Mouse (Mus musculus) left cerebral cortex, adult 6 months (tissue): ENCODE measurements around the gene Mib2. TPM values are rescaled to one million over a fixed set of nuclear protein-coding genes. Genes with fewer than 3 reads are reported as not detected.

ENCODE experiments used
- long read RNA-seq, 2 experiments: library from polyadenylated mRNA; unstranded; transcript quantifications; one replicate each; pipeline ENCODE4 v2.0.0; 2019 to 2020
- polyA plus RNA-seq: library from polyadenylated mRNA; unstranded; fragments of <200 nt; fragmentation: Nextera tagmentation; gene quantifications from 2 replicates; pipeline ENCODE4 v1.2.3, GENCODE M21; 2021

The Mib2 gene
- 19.7 and 26.1 TPM in 2 replicates for polyA plus RNA-seq
- long read RNA-seq, experiment 1, transcript Mib2-201 (19 exons, 3,642 nt) = major isoform, 43 of 232 reads
- long read RNA-seq, experiment 1, partial matches to known transcripts = 41 of 232 reads
- long read RNA-seq, experiment 1, other reads (novel, unspliced or antisense) = 148 of 232 reads
- long read RNA-seq, experiment 2, partial matches to known transcripts = 14 of 20 reads
- long read RNA-seq, experiment 2, other reads (novel, unspliced or antisense) = 6 of 20 reads

DNA sequence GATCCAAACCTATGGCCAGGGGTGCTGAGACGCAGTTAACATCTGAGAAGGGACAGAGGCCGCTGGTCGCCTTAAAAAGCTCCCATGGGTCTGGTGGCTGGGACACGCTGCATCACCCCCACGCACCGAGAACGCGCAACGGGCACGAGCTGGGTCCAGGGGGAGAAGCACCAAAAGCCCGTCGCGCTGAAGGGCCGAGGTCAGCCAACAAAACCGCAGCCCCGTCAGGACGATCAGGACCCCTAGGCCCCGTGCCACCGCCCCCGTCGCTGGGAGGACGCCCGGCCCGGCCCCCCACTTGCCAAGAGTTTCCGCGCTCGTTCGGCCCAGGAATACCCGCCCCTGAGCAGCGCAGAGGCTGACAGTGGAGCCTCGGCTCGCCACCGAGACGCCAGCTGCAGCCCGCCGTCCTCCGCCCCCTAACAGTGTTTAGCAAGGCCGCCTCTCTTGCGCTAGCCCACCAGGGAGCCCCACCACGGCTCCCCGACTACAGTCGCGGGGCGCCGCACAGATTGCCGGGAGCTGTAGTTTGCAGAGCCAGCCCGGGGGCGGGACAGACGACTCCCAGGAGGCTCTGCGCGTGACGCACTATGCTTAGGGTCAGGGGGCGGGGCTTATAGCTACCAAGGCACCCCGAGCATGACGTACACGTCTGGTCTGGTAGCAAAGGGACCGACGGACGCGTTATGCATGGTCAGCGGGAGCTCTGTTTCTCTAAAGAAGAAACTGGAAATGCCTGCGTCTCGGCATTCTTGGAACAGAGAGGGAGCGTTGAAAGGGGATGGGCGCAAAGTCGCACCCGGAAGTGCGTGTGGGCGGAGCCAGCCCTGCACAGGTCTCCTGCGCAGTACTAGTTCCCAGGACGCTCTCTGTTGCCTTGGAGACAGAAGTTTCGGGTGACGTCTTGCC lies at the start of gene Mib2:
Gene Mib2, minus strand, starts transcription at position 510 of the 909 bp plus-strand sequence.

DNA sequence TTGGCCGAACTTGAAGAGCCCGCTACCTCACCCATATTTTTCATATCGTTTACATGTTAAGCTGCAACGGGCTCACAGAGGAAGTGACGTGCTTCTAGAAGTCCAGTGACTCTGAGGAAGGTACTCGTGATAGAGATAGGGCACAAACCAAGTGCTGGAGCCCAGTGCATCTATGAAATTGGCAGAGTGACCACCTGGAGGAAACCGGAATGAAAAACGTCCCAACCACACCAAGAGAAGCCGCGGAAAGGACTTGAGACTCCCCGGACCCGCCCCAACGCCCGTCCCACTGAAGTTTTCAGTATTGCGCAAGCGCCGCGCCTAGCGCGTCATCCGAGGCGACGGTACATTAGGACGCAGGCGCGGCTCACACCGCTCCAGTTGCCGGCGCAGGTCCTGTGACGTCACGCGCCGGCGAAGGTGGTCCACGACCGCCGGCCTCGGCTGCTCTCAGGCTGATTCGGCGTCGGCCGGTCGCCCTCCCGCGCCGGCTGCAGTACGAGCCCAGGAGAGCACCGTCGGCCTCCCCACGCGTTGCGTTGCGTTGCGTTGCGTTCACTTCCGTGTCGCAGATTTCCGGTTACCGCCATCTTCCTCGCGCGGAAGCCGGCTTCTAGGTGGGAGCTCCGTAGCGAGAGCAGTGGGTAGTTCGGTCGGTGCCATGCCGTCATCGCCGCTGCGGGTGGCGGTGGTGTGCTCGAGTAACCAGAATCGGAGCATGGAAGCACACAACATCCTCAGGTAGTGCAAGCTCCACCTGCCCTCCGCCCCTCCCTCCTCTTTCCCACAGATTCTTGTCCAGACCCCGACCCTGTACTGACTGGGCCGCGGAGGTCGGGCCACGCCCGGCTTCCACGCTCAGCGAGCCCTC lies 36.0 kb upstream of the Mib2 start, which contains the start of gene Ssu72:
Gene Ssu72, plus strand, starts transcription at position 80 of the 871 bp plus-strand sequence.

DNA sequence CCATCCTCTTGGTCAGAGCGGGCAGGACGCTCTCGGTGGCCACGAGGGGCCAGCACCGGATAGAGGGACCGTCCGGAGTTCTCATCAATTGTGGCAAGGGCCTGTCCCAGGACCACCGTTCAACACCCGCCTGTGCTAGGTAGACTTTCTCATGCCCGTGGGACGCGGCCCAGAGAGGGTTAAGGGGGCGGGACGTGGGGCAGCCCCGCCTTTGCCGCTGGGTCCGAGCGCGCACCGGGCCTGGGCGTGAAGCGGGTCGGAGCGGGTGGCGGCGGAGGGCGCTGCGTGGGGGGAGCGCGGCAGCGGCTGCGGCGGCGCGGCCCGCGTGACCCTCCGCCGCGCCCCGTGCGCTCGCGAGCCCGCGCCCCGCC lies 25.1 kb upstream of the Mib2 start, which contains the start of gene Fndc10:
Gene Fndc10, plus strand, starts transcription at position 232 of the 371 bp plus-strand sequence.

DNA sequence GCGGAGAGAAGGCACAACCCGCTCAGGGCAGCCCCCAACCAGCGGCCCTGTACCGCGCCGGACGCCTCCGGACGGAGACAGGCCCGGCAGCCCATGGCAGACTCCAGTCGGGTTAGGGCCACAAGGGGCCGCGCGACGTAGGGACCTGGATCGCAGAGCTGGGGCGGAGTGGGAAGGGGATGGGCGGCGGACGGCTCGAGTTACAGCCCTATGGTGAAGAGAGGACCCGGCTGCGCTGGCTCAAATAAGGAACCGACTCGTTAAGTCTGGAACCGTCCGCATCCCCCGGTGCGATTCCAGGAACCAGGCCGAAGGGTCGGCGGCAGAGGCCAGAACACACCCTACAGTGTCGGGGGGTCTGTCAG lies 15.9 kb downstream of the Mib2 start, which contains the start of gene Mmp23:
Gene Mmp23, minus strand, starts transcription at position 299 of the 365 bp plus-strand sequence.

DNA sequence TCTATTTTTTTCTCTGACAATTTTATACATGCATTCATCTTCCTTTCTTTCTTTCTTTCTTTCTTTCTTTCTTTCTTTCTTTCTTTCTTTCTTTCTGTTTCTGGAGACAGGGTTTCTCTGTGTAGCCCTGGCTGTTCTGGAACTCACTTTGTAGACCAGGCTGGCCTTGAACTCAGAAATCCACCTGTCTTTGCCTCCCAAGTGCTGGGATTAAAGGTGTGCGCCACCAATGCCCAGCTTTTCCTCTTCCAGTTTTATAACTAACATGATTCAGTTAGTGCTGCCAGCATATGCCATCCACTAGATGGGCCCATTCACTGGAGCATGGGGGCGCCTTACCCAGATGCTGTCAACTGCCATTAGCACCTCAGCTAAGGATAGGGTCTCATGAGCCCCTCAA lies 23.7 kb downstream of the Mib2 start, which contains the start of gene Gm10563:
Gene Gm10563, minus strand, starts transcription at position 101 of the 400 bp plus-strand sequence.

DNA sequence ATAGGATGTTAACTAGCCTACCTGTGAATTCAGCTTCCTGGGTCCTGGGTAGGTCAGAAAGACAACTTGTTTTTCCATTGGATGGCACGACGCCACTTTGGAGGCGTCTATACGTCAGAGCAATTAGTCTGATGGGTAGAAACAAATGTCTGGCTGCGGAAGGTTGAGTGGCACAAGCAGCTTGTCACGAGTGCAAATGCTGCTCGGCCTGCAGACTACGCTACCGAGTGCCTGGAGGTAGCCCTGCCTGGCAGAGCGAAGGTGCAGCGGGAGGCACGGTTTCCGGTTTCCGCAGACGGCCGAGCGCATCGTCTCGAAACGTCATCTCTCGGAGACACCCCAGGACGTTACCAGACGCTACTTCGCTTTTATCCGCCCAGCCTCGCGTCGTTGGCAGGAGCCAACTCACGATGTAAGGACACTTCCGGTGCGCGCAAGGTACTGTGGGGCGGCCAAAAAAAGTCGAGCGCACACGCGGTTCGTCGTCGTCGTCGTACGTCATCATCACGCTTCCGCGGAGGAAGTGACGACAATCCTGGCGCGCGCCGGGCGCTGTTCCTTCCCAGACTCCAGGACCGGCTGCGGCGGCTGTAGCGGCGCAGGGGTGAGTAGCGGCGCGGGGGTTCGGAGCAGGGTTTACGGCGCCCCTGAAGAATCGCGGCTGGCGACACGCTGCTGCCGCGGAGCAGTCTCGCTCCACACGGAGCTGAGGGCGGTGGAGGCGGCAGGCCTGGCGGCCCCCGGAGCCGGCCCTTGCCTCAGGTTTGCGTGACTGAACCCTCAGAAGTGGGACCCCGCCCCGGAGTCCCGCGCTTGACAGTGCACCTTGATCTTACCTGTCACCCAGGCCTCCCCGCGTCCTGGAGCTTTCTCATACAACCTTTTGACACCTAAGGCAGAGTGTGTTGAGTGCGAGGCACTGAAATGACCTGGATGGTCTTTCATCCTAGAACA lies 44.4 kb downstream of the Mib2 start, which contains the start of gene Cdk11b:
Gene Cdk11b, plus strand, starts transcription at position 517 of the 954 bp plus-strand sequence.

Other genes starting within 250 kb of the Mib2 start
- 3.0 and 5.0 TPM in 2 replicates for gene Tmem52, start 200.1 kb downstream of the Mib2 start, polyA plus RNA-seq
- 1,449 and 1,717 TPM in 2 replicates for gene Gnb1, start 177.8 kb downstream of the Mib2 start, polyA plus RNA-seq
- gene Nadk, start 106.8 kb downstream of the Mib2 start, polyA plus RNA-seq = 50.0 and 57.1 TPM in 2 replicates
- 25.0 and 31.7 TPM in 2 replicates for gene Slc35e2, start 67.8 kb downstream of the Mib2 start, polyA plus RNA-seq
- 42.7 and 48.3 TPM in 2 replicates for gene Cdk11b, start 44.3 kb downstream of the Mib2 start, polyA plus RNA-seq
- gene Gm10563, start 23.8 kb downstream of the Mib2 start, polyA plus RNA-seq = not detected in 2 replicates
- 0.69 and 1.4 TPM in 2 replicates for gene Mmp23, start 15.8 kb downstream of the Mib2 start, polyA plus RNA-seq
- 11.4 and 23.4 TPM in 2 replicates for gene Fndc10, start 25.1 kb upstream of the Mib2 start, polyA plus RNA-seq
- 228 and 240 TPM in 2 replicates for gene Ssu72, start 35.6 kb upstream of the Mib2 start, polyA plus RNA-seq
- 3.6 and 7.2 TPM in 2 replicates for gene Tmem240, start 65.6 kb upstream of the Mib2 start, polyA plus RNA-seq
- 25.7 TPM in 2 replicates for gene Atad3a, start 91.9 kb upstream of the Mib2 start, polyA plus RNA-seq
- gene Vwa1, start 105.5 kb upstream of the Mib2 start, polyA plus RNA-seq = 15.1 and 16.2 TPM in 2 replicates
- gene Tmem88b, start 116.7 kb upstream of the Mib2 start, polyA plus RNA-seq = 10.4 and 10.7 TPM in 2 replicates
- not detected in 2 replicates for gene Ankrd65, start 121.2 kb upstream of the Mib2 start, polyA plus RNA-seq
- gene Mrpl20, start 133.7 kb upstream of the Mib2 start, polyA plus RNA-seq = 391 and 409 TPM in 2 replicates
- 19.6 and 23.2 TPM in 2 replicates for gene Ccnl2, start 143.3 kb upstream of the Mib2 start, polyA plus RNA-seq
- gene Aurkaip1, start 162.1 kb upstream of the Mib2 start, polyA plus RNA-seq = 248 and 249 TPM in 2 replicates
- gene Mxra8, start 170.5 kb upstream of the Mib2 start, polyA plus RNA-seq = 5.9 and 6.5 TPM in 2 replicates
- gene Dvl1, start 178.2 kb upstream of the Mib2 start, polyA plus RNA-seq = 5.4 and 6.3 TPM in 2 replicates
- gene Tas1r3, start 194.2 kb upstream of the Mib2 start, polyA plus RNA-seq = 0.12 and 0.13 TPM in 2 replicates
- 13.1 and 21.5 TPM in 2 replicates for gene Cptp, start 200.2 kb upstream of the Mib2 start, polyA plus RNA-seq
- 31.0 and 41.2 TPM in 2 replicates for gene Ints11, start 200.3 kb upstream of the Mib2 start, polyA plus RNA-seq
- gene Pusl1, start 222.6 kb upstream of the Mib2 start, polyA plus RNA-seq = 54.5 and 56.4 TPM in 2 replicates
- 19.6 and 35.6 TPM in 2 replicates for gene Acap3, start 222.6 kb upstream of the Mib2 start, polyA plus RNA-seq